Mouse (Mus musculus) neutrophil, adult 83 days (primary cell): ENCODE data around the gene Gm49373. TPM values are rescaled to one million over a fixed set of nuclear protein-coding genes. Genes with fewer than 3 reads are reported as not detected.

ENCODE experiments used
- total RNA-seq, 2 experiments: library from RNA; stranded (reverse); gene quantifications; one replicate each; pipeline ENCODE4 v1.2.4; 2023

Gene Gm49373
- total RNA-seq, result under 1 TPM; 0.26 to 0.44 TPM

DNA sequence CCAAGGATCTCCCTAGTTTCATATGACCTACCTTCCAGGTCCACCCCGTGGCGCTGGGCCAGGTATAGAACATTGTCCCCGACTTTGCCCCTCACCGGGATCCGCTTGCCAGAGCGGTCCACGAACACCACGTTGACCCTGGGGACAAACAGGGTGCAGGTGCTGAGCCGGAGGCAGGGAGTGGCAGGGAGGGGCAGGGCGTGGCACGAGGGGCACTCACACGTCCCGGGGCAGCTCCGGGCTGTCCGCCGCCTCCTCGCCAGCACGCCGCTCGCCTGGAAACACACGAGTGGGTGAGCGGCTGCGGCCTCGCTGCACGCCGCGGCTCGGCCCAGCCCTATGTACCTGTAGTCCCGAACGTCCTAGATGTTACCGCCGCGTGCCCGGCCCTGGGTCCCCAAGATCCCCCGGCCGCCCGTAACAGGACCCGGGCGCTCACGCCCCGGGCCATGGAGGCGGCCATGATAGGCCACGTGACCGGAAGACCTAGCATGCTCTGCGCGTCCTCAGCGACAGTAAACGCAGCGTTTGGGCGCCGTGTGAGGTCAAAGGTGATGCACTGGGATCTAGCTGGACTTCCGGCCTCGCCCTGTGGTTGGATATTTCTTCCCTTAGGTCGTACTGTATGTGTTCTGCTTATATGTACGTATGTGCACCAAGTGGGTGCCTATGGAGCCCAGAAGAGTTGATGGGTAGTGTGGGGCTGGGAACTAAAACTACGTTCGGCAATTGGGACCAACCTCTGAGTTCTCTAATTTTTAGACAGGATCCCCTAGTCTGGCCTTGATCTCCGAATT lies at the start of gene Gm49373, which contains the start of gene Fdx1l:
Gene Gm49373 (minus strand): TSS at position 53 of the 797 bp plus-strand sequence.
Gene Fdx1l (minus strand): TSS at position 571 of the 797 bp plus-strand sequence.

DNA sequence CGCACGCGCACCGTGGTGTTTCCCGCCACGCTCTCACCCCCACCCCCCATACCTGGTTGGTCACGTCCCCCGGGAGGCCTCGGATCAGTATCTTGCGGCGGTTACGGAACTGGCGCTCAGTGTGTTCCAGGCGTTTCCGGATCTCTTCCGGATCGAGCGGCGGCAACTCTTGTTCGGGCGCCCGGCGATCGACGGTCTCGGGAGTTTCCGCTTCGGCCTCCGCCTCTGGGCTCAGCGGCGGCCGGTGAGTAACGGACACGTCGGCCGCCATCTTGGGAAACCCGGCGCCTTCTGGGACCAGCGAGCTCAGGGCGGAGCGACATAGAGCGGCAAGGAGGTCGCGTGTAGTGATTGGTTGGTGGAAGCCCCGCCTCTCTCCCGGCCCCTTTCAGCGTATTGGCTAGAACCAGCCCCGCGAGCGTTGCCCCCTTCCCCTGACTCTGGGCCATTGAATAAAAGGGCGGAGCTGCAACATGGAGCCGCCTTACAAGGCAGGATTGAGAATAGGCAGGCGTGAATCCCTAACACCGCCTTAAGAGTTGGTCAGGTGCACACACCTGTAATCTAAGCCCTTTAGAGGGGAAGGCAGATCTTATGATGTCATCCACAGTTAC lies 18.9 kb upstream of the Gm49373 start, which contains the start of the genes Gm38431 and Raver1:
Gene Gm38431 (minus strand): TSS at position 291 of the 614 bp plus-strand sequence.
Gene Raver1 (minus strand): TSS at position 302 of the 614 bp plus-strand sequence.

DNA sequence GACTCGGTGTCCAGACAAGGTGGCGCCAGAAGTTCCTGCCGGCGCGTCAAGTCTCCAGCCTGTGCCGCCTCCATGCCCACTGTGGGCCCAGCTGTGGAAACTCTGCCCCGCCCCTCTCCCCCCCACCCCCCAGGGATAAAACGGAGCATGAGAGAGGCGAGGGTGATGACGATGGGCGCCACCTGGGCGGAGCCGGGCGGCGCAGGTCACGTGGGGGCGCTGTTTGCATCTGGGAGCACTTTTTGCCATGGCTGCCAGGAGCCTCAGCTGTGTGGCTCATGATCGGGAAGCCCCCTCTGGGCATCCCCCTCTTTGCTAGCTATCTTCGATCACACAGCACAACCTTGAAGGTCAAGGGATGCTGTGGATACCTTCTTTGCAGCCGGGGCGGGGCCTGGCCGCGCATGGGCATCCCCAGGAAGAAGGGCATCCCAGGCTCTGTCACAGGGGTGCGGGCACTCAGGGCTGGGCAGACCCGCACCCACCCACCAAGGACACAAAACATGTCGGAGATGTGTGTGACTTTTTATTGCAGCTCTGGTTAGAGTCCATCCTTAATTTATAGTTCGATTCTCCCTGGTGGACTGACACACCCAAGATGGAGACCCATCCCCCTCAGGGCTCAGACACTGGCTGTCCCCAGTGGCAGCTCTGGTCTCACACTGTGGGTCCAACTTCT lies 5.8 kb downstream of the Gm49373 start, which contains the start of gene Zglp1:
Gene Zglp1 (minus strand): TSS at position 88 of the 679 bp plus-strand sequence.

DNA sequence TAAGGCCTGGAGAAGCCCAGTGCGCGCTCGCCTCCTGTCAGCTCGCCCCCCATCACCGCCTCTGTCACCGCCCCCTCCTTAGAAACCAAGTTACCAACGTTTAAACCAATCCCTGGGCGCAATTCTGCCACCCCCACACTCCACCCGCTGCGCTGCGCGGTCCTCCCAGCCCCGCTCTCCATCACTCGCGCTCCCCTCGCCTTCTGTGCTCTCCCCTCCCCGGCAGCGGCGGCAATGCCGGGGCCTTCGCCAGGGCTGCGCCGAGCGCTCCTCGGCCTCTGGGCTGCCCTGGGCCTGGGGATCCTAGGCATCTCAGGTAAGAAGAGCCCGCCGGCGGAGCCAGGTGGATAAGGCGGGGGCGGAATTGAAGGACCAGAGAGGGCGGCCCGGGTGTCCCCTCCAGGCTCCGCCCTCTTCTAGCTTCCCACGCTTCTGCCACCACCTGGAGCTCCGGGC lies 41.0 kb downstream of the Gm49373 start, which contains the start of gene Icam5:
Gene Icam5 (plus strand): TSS at position 178 of the 456 bp plus-strand sequence.

DNA sequence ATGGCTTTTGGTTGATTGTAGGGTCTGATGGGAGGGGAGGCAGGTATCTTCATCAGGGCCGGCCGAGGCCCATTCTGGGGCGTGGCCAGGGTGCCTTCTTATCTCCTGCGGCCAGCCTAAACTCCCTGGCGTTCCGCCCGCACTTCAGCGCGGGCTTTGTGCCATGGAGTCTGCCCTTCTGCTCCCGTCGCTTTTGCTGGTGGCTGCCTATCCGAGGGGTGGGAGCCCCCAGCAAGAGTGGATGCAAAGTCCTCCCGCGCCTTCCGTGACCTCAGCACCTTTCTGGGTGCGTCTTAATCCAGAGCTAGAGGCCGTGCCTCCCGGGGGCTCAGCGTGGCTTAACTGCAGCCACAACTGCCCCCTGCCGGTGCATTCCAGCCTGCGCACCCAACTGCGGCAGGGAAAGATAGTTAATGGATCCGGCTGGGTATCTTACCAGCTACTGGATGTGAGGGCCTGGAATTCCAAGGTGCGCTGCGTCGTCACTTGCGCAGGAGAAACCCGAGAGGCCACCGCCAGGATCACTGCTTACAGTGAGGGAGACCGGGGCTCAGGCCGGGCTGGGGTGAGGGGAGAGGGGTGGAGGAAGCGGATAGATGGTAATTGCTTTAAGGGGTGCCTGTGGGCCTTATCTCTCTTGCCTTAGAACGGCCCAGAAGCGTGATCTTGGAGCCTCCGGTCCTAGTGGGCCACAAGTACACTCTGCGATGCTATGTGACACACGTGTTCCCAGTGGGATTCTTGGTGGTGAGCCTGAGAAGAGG lies 43.4 kb downstream of the Gm49373 start, which contains the start of gene Icam4:
Gene Icam4 (plus strand): TSS at position 83 of the 764 bp plus-strand sequence.

DNA sequence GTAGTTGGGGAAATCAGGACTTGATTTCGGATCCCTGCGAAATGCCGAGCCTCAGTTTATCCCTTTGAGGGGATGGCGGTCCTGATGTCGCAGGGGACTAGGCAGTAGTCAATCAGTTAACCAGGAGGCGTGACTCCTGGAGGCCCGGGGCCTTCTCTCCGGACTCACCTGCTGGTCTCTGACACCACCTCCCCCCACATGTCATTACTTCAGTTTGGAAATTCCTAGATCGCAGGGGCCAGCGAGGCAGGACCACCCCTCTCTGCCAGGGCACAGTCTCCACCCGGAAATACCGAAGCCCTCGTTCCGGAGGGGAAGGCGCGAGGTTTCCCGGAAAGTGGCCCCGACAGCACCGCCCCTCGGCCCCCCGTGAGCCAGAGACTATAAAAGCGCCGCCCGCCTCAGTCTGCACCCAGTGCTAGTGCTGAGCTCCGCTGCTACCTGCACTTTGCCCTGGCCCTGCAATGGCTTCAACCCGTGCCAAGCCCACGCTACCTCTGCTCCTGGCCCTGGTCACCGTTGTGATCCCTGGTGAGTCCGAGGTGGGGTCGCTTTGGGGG lies 57.2 kb downstream of the Gm49373 start, which contains the start of gene Icam1:
Gene Icam1 (plus strand): TSS at position 415 of the 560 bp plus-strand sequence.

Other genes starting within 250 kb of the Gm49373 start
- gene A230050P20Rik, start 204.5 kb downstream of the Gm49373 start, total RNA-seq, result 1 to 10 TPM; 5.7 to 6.0 TPM
- under 1 TPM; 0.22 to 0.51 TPM for gene Angptl6, start 193.4 kb downstream of the Gm49373 start, total RNA-seq
- gene Ppan, start 184.9 kb downstream of the Gm49373 start, total RNA-seq, result 10 to 100 TPM; 28.5 to 28.9 TPM
- gene Eif3g, start 174.5 kb downstream of the Gm49373 start, total RNA-seq, result 10 to 100 TPM; 79.3 to 80.8 TPM
- 100 to 1,000 TPM; 115 to 127 TPM for gene Dnmt1, start 113.2 kb downstream of the Gm49373 start, total RNA-seq
- 10 to 100 TPM in 1 of 2 experiments, 1 to 10 TPM in 1; 9.1 to 14.7 TPM for gene S1pr2, start 96.3 kb downstream of the Gm49373 start, total RNA-seq
- gene Mrpl4, start 70.4 kb downstream of the Gm49373 start, total RNA-seq, result 10 to 100 TPM; 39.6 to 43.6 TPM
- 10 to 100 TPM; 16.6 to 17.7 TPM for gene Icam1, start 57.1 kb downstream of the Gm49373 start, total RNA-seq
- 1 to 10 TPM; 5.5 to 7.8 TPM for gene Icam4, start 43.7 kb downstream of the Gm49373 start, total RNA-seq
- under 1 TPM; 0.26 TPM for gene Icam5, start 41.0 kb downstream of the Gm49373 start, total RNA-seq
- gene Zglp1, start 6.0 kb downstream of the Gm49373 start, total RNA-seq, result not detected
- 1 to 10 TPM; 6.6 to 8.3 TPM for gene Fdx1l, start 518 bp upstream of the Gm49373 start, total RNA-seq
- gene Gm38431, start 18.9 kb upstream of the Gm49373 start, total RNA-seq, result 1 to 10 TPM; 2.1 to 3.0 TPM
- gene Raver1, start 18.9 kb upstream of the Gm49373 start, total RNA-seq, result 10 to 100 TPM; 51.8 to 54.5 TPM
- 10 to 100 TPM; 44.2 to 48.6 TPM for gene Tyk2, start 58.1 kb upstream of the Gm49373 start, total RNA-seq
- gene Cdc37, start 76.9 kb upstream of the Gm49373 start, total RNA-seq, result 10 to 100 TPM; 76.1 to 82.1 TPM
- gene Pde4a, start 92.6 kb upstream of the Gm49373 start, total RNA-seq, result 1 to 10 TPM; 5.7 to 7.2 TPM
- gene Keap1, start 166.3 kb upstream of the Gm49373 start, total RNA-seq, result 10 to 100 TPM; 25.5 to 28.8 TPM
- 1 to 10 TPM; 2.3 to 3.9 TPM for gene S1pr5, start 175.3 kb upstream of the Gm49373 start, total RNA-seq
- 10 to 100 TPM; 42.2 to 45.0 TPM for gene Atg4d, start 192.2 kb upstream of the Gm49373 start, total RNA-seq
- gene Kri1, start 214.9 kb upstream of the Gm49373 start, total RNA-seq, result 10 to 100 TPM; 92.2 to 97.0 TPM
- 100 to 1,000 TPM; 105 to 122 TPM for gene Cdkn2d, start 218.3 kb upstream of the Gm49373 start, total RNA-seq
- gene Ap1m2, start 239.2 kb upstream of the Gm49373 start, total RNA-seq, result 1 to 10 TPM; 3.4 to 4.2 TPM
- 100 to 1,000 TPM; 130 to 139 TPM for gene Slc44a2, start 247.6 kb upstream of the Gm49373 start, total RNA-seq